Mouse (Mus musculus) liver, adult 2 months (tissue): ENCODE results near the gene Prpf4. TPM values are rescaled to one million over a fixed set of nuclear protein-coding genes. Genes with fewer than 3 reads are reported as not detected.

ENCODE experiments used
- DNase-seq: peaks from one replicate; pipeline ENCODE4 v3.0.0-alpha.2; 2011; ENCODE audit warnings: low read depth, low spot score; ENCODE audit errors: extremely low read depth
- H3K27ac ChIP-seq: fragments of 200-500 bp; replicated peaks from 2 replicates; pipeline ENCODE4 v1.5.1; 2012; ENCODE audit warnings: low read depth, mild to moderate bottlenecking, control low read depth, inconsistent platforms, low read length; ENCODE audit not compliant: insufficient read depth
- H3K27me3 ChIP-seq: fragments of 200-500 bp; 2 replicates; pipeline ENCODE4 v1.6.1; 2012; ENCODE audit warnings: mild to moderate bottlenecking, moderate library complexity, low read length, inconsistent platforms; ENCODE audit not compliant: control insufficient read depth, insufficient read depth
- H3K36me3 ChIP-seq: fragments of 200-500 bp; 2 replicates; pipeline ENCODE4 v1.6.1; 2012; ENCODE audit warnings: low read length, inconsistent platforms; ENCODE audit not compliant: control insufficient read depth, insufficient read depth
- H3K4me1 ChIP-seq: fragments of 200-500 bp; 2 replicates; pipeline ENCODE4 v1.6.1; 2011; ENCODE audit warnings: low read length; ENCODE audit not compliant: control insufficient read depth, insufficient read depth
- H3K4me3 ChIP-seq: fragments of 200-500 bp; 2 replicates; pipeline ENCODE4 v1.5.1; 2011; ENCODE audit warnings: low read depth, mild to moderate bottlenecking, control low read depth, low read length, moderate library complexity; ENCODE audit not compliant: insufficient read depth
- H3K79me2 ChIP-seq: fragments of 200-500 bp; 2 replicates; pipeline ENCODE4 v1.6.1; 2012; ENCODE audit warnings: inconsistent platforms, mild to moderate bottlenecking, low read length, moderate library complexity; ENCODE audit not compliant: control insufficient read depth, insufficient read depth
- H3K9ac ChIP-seq: fragments of 200-500 bp; 2 replicates; pipeline ENCODE4 v1.6.1; 2012; ENCODE audit warnings: low read depth, mild to moderate bottlenecking, control low read depth, inconsistent platforms, low read length
- CTCF ChIP-seq: fragments of 200-500 bp; IDR thresholded peaks from 2 replicates; pipeline ENCODE4 v1.5.1; 2011; ENCODE audit warnings: low read depth, low read length, control low read depth
- POLR2A ChIP-seq: fragments of 200-500 bp; IDR thresholded peaks from 2 replicates; pipeline ENCODE4 v1.6.1; 2011; ENCODE audit warnings: low read length, control low read depth; ENCODE audit not compliant: insufficient read depth; ENCODE audit errors: extremely low read depth
- WGBS: fragments of 180-500 bp; shearing (Covaris S2); methylation state at CpG from one replicate; pipeline ENCODE4 v1.1.7; 2018; 5-methylcytosine and 5-hydroxymethylcytosine counted together
- polyA plus RNA-seq: library from polyadenylated mRNA; depleted of rRNA; stranded (reverse); fragments of >200 nt; gene quantifications from 2 replicates; pipeline ENCODE4 v1.2.3, GENCODE M21; 2012
- total RNA-seq: library from RNA; depleted of rRNA; stranded (reverse); fragments of >200 nt; gene quantifications from 2 replicates; pipeline ENCODE4 v1.2.3, GENCODE M21; 2014

The Prpf4 gene
- total and polyA plus RNA-seq, 2 experiments: 3.9 to 7.3 TPM

GRCm38 (mm10) chr4:62398956-62399355, 9.6 kb upstream of the Prpf4 start:
- H3K9ac ChIP-seq: no peak overlapping the region
- 73% methylated on average over 3 of the region's 3 CpGs for WGBS
- H3K4me3 ChIP-seq: no peak overlapping the region
- peaks cover 44% of the 10 kb centered on the region for H3K36me3 ChIP-seq
- no peaks in the 10 kb centered on the region for H3K27me3 ChIP-seq
- TF ChIP-seq POLR2A: no peak
- no peak for TF ChIP-seq CTCF
- H3K4me1 ChIP-seq: peaks cover 13% of the 10 kb centered on the region
- peaks cover 12% of the 10 kb centered on the region; the same call in 1 of the 2 replicates for H3K79me2 ChIP-seq
- H3K27ac ChIP-seq: no peak overlapping the region
- no peak for DNase-seq

- TF ChIP-seq POLR2A (no peak), CTCF (no peak)
- H3K4me3 ChIP-seq: no peak overlapping the region
- peaks cover 10% of the 10 kb centered on the region for H3K36me3 ChIP-seq
- no peak for DNase-seq
- H3K79me2 ChIP-seq: peaks cover 22% of the 10 kb centered on the region; the same call in 1 of the 2 replicates
- 84% methylated on average over 4 of the region's 4 CpGs for WGBS
- H3K27me3 ChIP-seq: no peaks in the 10 kb centered on the region
- peaks cover 4% of the 10 kb centered on the region for H3K4me1 ChIP-seq
- H3K9ac ChIP-seq: no peak overlapping the region
- no peak overlapping the region for H3K27ac ChIP-seq
Observed at GRCm38 (mm10) chr4:62406133-62406532, 2.5 kb upstream of the Prpf4 start.

- peak; percentile 72 for DNase-seq
- TF ChIP-seq POLR2A (0 out of 2 replicates have a peak, but pooled peaks have one; percentile 23), CTCF (peak; percentile 69)
- Histone ChIP-seq H3K27ac (peak overlapping the region; percentile 61), H3K4me3 (peak overlapping the region; percentile 64), H3K79me2 (peaks cover 16% of the 10 kb centered on the region; the same call in 1 of the 2 replicates), H3K4me1 (peaks cover 4% of the 10 kb centered on the region), H3K27me3 (no peaks in the 10 kb centered on the region), H3K36me3 (peaks cover 10% of the 10 kb centered on the region), H3K9ac (peak overlapping the region; percentile 74)
- WGBS: under 1% methylated on average over 35 of the region's 35 CpGs
Observed at GRCm38 (mm10) chr4:62407730-62408582, 641 bp upstream of the Prpf4 start.

- H3K27ac ChIP-seq: no peak overlapping the region
- DNase-seq: no peak
- peak overlapping the region; percentile 71; the same call in 1 of the 2 replicates for H3K4me3 ChIP-seq
- H3K4me1 ChIP-seq: peaks cover 4% of the 10 kb centered on the region
- 13% methylated on average over 6 of the region's 6 CpGs for WGBS
- H3K36me3 ChIP-seq: peaks cover 17% of the 10 kb centered on the region
- peak overlapping the region; percentile 77; the same call in 1 of the 2 replicates for H3K9ac ChIP-seq
- H3K27me3 ChIP-seq: no peaks in the 10 kb centered on the region
- TF ChIP-seq POLR2A (no peak), CTCF (no peak)
- peaks cover 14% of the 10 kb centered on the region; the same call in 1 of the 2 replicates for H3K79me2 ChIP-seq
Observed at GRCm38 (mm10) chr4:62409615-62410014, 1.0 kb downstream of the Prpf4 start.

GRCm38 (mm10) chr4:62410325-62410724, 1.7 kb downstream of the Prpf4 start:
- no peak overlapping the region for H3K4me3 ChIP-seq
- H3K36me3 ChIP-seq: peaks cover 24% of the 10 kb centered on the region
- DNase-seq: no peak
- WGBS: 88% methylated on average over 2 of the region's 2 CpGs
- peaks cover 11% of the 10 kb centered on the region; the same call in 1 of the 2 replicates for H3K79me2 ChIP-seq
- H3K4me1 ChIP-seq: peaks cover 4% of the 10 kb centered on the region
- no peaks in the 10 kb centered on the region for H3K27me3 ChIP-seq
- H3K27ac ChIP-seq: no peak overlapping the region
- TF ChIP-seq POLR2A: no peak
- no peak for TF ChIP-seq CTCF
- H3K9ac ChIP-seq: no peak overlapping the region

- Histone ChIP-seq H3K4me1 (peaks cover 2% of the 10 kb centered on the region), H3K36me3 (peaks cover 36% of the 10 kb centered on the region), H3K27ac (no peak overlapping the region), H3K9ac (no peak overlapping the region), H3K27me3 (no peaks in the 10 kb centered on the region), H3K79me2 (no peaks in the 10 kb centered on the region), H3K4me3 (no peak overlapping the region)
- DNase-seq: no peak
- TF ChIP-seq CTCF (no peak), POLR2A (no peak)
- WGBS: 89% methylated on average over 10 of the region's 10 CpGs
Observed at GRCm38 (mm10) chr4:62411606-62412005, 3.0 kb downstream of the Prpf4 start.
